Mouse (Mus musculus) intestine, embryonic 16.5 days (tissue): ENCODE results near the gene Atp11b. TPM values are rescaled to one million over a fixed set of nuclear protein-coding genes. Genes with fewer than 3 reads are reported as not detected.
A peak's percentile ranks its signal among the peaks of the same experiment; 100 is the strongest.

Experiments
- ATAC-seq: fragments of 200-750 bp; cut with Nextera tagmentation; 2 replicates; pipeline ENCODE4 v1.8.0; 2017; ENCODE audit warnings: moderate TSS enrichment, moderate library complexity
- H3K27ac ChIP-seq: fragments of 300-500 bp; sonication (generic); 2 replicates; pipeline ENCODE4 v1.5.1; 2014; ENCODE audit warnings: mild to moderate bottlenecking, low read length
- H3K27me3 ChIP-seq: fragments of 300-500 bp; sonication (generic); replicated peaks from 2 replicates; pipeline ENCODE4 v1.6.1; 2014; ENCODE audit warnings: low read length, control low read depth, mixed read lengths; ENCODE audit not compliant: control insufficient read depth, insufficient read depth
- H3K36me3 ChIP-seq: fragments of 300-500 bp; sonication (generic); 2 replicates; pipeline ENCODE4 v1.6.1; 2014; ENCODE audit warnings: low read length, control low read depth; ENCODE audit not compliant: control insufficient read depth, insufficient read depth
- H3K4me1 ChIP-seq: fragments of 300-500 bp; sonication (generic); 2 replicates; pipeline ENCODE4 v1.6.1; 2014; ENCODE audit warnings: low read length, control low read depth, mixed read lengths; ENCODE audit not compliant: control insufficient read depth, insufficient read depth
- H3K4me2 ChIP-seq: fragments of 300-500 bp; sonication (generic); 2 replicates; pipeline ENCODE4 v1.6.1; 2014; ENCODE audit warnings: low read depth, low read length, control low read depth
- H3K4me3 ChIP-seq: fragments of 300-500 bp; sonication (generic); 2 replicates; pipeline ENCODE4 v1.5.1; 2014; ENCODE audit warnings: mild to moderate bottlenecking, low read length
- H3K9ac ChIP-seq: fragments of 300-500 bp; sonication (generic); 2 replicates; pipeline ENCODE4 v1.6.1; 2014; ENCODE audit warnings: low read depth, low read length
- H3K9me3 ChIP-seq: fragments of 300-500 bp; sonication (generic); 2 replicates; pipeline ENCODE4 v1.6.1; 2016; ENCODE audit warnings: low read length, control low read depth; ENCODE audit not compliant: control insufficient read depth
- WGBS: fragments of 180-500 bp; shearing (Covaris S2); extraction: QIAGEN DNeasy Blood & Tissue Kit; methylation state at CpG from one replicate; pipeline ENCODE4 v1.1.7; 2014; 5-methylcytosine and 5-hydroxymethylcytosine counted together
- polyA plus RNA-seq: library from polyadenylated mRNA; unstranded; fragments of >200 nt; fragmentation: Nextera tagmentation; extraction: Ambion mirVana; gene quantifications from 2 replicates; pipeline ENCODE4 v1.2.1, GENCODE M21; 2015

Atp11b gene
- 34.6 and 45.9 TPM in 2 replicates for polyA plus RNA-seq

- peak; percentile 96 for ATAC-seq
- Histone ChIP-seq H3K4me2 (peak within 1 kb of the TSS; percentile 62), H3K27me3 (no peaks in the 10 kb centered on the region), H3K9ac (peak within 1 kb of the TSS; percentile 93), H3K4me3 (peak within 1 kb of the TSS; percentile 90), H3K4me1 (peaks cover 5% of the 10 kb centered on the region; the same call in 1 of the 2 replicates), H3K9me3 (no peaks in the 10 kb centered on the region), H3K36me3 (no peaks in the 10 kb centered on the region), H3K27ac (peak within 1 kb of the TSS; percentile 96)
- WGBS = under 1% methylated on average over 81 of the region's 114 CpGs
These were observed at the start of gene Atp11b for GRCm38 (mm10) chr3:35753825-35754767. TSS of gene Atp11b (plus strand) at chr3:35754106.

GRCm38 (mm10) chr3:35704328-35704613, 49.6 kb upstream of the Atp11b start:
- Histone ChIP-seq H3K36me3 (no peaks in the 10 kb centered on the region), H3K9ac (no peak overlapping the region), H3K9me3 (no peaks in the 10 kb centered on the region), H3K4me1 (no peaks in the 10 kb centered on the region), H3K4me2 (no peak overlapping the region), H3K27ac (peak overlapping the region; percentile 23; the same call in 1 of the 2 replicates), H3K4me3 (no peak overlapping the region), H3K27me3 (no peaks in the 10 kb centered on the region)
- ATAC-seq = peak; percentile 55
- WGBS = 67% methylated on average over 4 of the region's 4 CpGs

GRCm38 (mm10) chr3:35719531-35720205, 34.2 kb upstream of the Atp11b start:
- Histone ChIP-seq H3K27ac (peak overlapping the region; percentile 92), H3K4me2 (no peak overlapping the region), H3K9me3 (no peaks in the 10 kb centered on the region), H3K9ac (no peak overlapping the region), H3K4me1 (0 out of 2 replicates have a peak, but pooled peaks cover 6% of the 10 kb centered on the region), H3K27me3 (no peaks in the 10 kb centered on the region), H3K36me3 (no peaks in the 10 kb centered on the region), H3K4me3 (no peak overlapping the region)
- ATAC-seq = peak; percentile 4; the same call in 1 of the 2 replicates
- 65% methylated on average over 8 of the region's 8 CpGs for WGBS

- no peaks in the 10 kb centered on the region for H3K9me3 ChIP-seq
- H3K4me2 ChIP-seq = peak overlapping the region; percentile 27; the same call in 1 of the 2 replicates
- no peak overlapping the region for H3K9ac ChIP-seq
- H3K27ac ChIP-seq = peak overlapping the region; percentile 92
- peak; percentile 95 for ATAC-seq
- H3K36me3 ChIP-seq = no peaks in the 10 kb centered on the region
- no peak overlapping the region for H3K4me3 ChIP-seq
- 0 out of 2 replicates have a peak, but pooled peaks cover 6% of the 10 kb centered on the region for H3K4me1 ChIP-seq
- H3K27me3 ChIP-seq = no peaks in the 10 kb centered on the region
- WGBS = 48% methylated on average over 3 of the region's 3 CpGs
These were observed 33.1 kb upstream of the Atp11b start for GRCm38 (mm10) chr3:35720801-35721200.

- H3K27me3 ChIP-seq = no peaks in the 10 kb centered on the region
These were observed 32.0 kb upstream of the Atp11b start for GRCm38 (mm10) chr3:35721818-35722446.

GRCm38 (mm10) chr3:35722811-35723210, 31.1 kb upstream of the Atp11b start:
- H3K4me2 ChIP-seq = no peak overlapping the region
- no peaks in the 10 kb centered on the region for H3K36me3 ChIP-seq
- H3K27me3 ChIP-seq = no peaks in the 10 kb centered on the region
- no peak overlapping the region for H3K4me3 ChIP-seq
- H3K27ac ChIP-seq = no peak overlapping the region
- H3K4me1 ChIP-seq = 0 out of 2 replicates have a peak, but pooled peaks cover 6% of the 10 kb centered on the region
- ATAC-seq = no peak
- H3K9ac ChIP-seq = no peak overlapping the region
- WGBS = 89% methylated on average over 7 of the region's 7 CpGs
- H3K9me3 ChIP-seq = no peaks in the 10 kb centered on the region

More at GRCm38 (mm10) chr3:35721818-35722446, 32.0 kb upstream of the Atp11b start:
- 0 out of 2 replicates have a peak, but pooled peaks cover 6% of the 10 kb centered on the region for H3K4me1 ChIP-seq
- 75% methylated on average over 4 of the region's 4 CpGs for WGBS
- H3K4me3 ChIP-seq = no peak overlapping the region
- H3K36me3 ChIP-seq = no peaks in the 10 kb centered on the region
- no peak overlapping the region for H3K9ac ChIP-seq
- H3K4me2 ChIP-seq = peak overlapping the region; percentile 1; the same call in 1 of the 2 replicates
- H3K9me3 ChIP-seq = no peaks in the 10 kb centered on the region
- no peak for ATAC-seq
- peak overlapping the region; percentile 83 for H3K27ac ChIP-seq

- H3K36me3 ChIP-seq = no peaks in the 10 kb centered on the region
- H3K9ac ChIP-seq = no peak overlapping the region
- no peak for ATAC-seq
- H3K4me2 ChIP-seq = no peak overlapping the region
- H3K27me3 ChIP-seq = no peaks in the 10 kb centered on the region
- no peaks in the 10 kb centered on the region for H3K9me3 ChIP-seq
- 0 out of 2 replicates have a peak, but pooled peaks cover 6% of the 10 kb centered on the region for H3K4me1 ChIP-seq
- no peak overlapping the region for H3K27ac ChIP-seq
- WGBS = 49% methylated on average over 9 of the region's 9 CpGs
- H3K4me3 ChIP-seq = no peak overlapping the region
These were observed 30.2 kb upstream of the Atp11b start for GRCm38 (mm10) chr3:35723586-35724322.

GRCm38 (mm10) chr3:35725096-35725495, 28.8 kb upstream of the Atp11b start:
- no peaks in the 10 kb centered on the region for H3K27me3 ChIP-seq
- no peaks in the 10 kb centered on the region for H3K36me3 ChIP-seq
- no peaks in the 10 kb centered on the region for H3K9me3 ChIP-seq
- no peak overlapping the region for H3K4me3 ChIP-seq
- no peak overlapping the region for H3K9ac ChIP-seq
- no peak overlapping the region for H3K27ac ChIP-seq
- WGBS = 57% methylated on average over 7 of the region's 7 CpGs
- no peak for ATAC-seq
- 0 out of 2 replicates have a peak, but pooled peaks cover 12% of the 10 kb centered on the region for H3K4me1 ChIP-seq
- no peak overlapping the region for H3K4me2 ChIP-seq
